Mouse (Mus musculus): ENCODE results near the gene Ksr1. TPM values are rescaled to one million over a fixed set of nuclear protein-coding genes. Genes with fewer than 3 reads are reported as not detected.

Gene Ksr1
- polyA plus RNA-seq, 1 experiment from 2014 or later, result 8.6 TPM

- H3K9ac ChIP-seq (replicated peaks; ENCODE audit: low read depth, low read length), result no peak overlapping the region
- WGBS, result 90% methylated on average over 11 of the region's 11 CpGs
- no peak for ATAC-seq (ENCODE audit: low read depth)
- H3K4me2 ChIP-seq (ENCODE audit: low read depth, low read length), result no peak overlapping the region
- no peaks in the 10 kb centered on the region for H3K4me1 ChIP-seq (ENCODE audit: control insufficient read depth, insufficient read depth, low read length)
- H3K9me3 ChIP-seq (ENCODE audit: control insufficient read depth, low read length), result no peaks in the 10 kb centered on the region
- H3K27me3 ChIP-seq (ENCODE audit: control insufficient read depth, insufficient read depth, low read length), result no peaks in the 10 kb centered on the region
- H3K4me3 ChIP-seq (ENCODE audit: low read depth, low read length), result no peak overlapping the region
- no peak overlapping the region for H3K27ac ChIP-seq (ENCODE audit: low read depth, low read length)
- H3K36me3 ChIP-seq (ENCODE audit: control insufficient read depth, insufficient read depth, low read length), result no peaks in the 10 kb centered on the region
Measured at GRCm38 (mm10) chr11:79107934-79108333, 38.3 kb downstream of the Ksr1 start.

DNA sequence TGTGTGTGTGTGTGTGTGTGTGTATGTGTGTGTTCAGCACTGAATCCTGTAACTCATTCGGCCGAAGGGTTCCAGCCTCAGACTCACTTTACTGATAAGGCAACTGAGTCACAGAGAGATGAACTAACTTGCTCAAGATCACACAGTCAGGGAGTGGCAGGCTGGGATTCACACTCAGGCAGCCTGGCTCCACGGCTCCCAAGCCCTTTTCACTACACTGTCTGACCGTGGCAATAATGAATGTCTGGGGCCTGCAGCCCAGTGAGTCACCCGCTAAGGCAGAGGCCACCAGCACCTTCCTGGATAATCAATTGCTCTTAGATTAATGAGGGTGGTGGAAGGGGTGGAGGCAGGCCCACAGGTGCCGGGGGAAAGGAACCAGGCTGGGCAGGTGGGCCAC is 41.2 kb downstream of the Ksr1 start:
- no peaks in the 10 kb centered on the region for H3K9me3 ChIP-seq (ENCODE audit: control insufficient read depth, low read length)
- ATAC-seq (ENCODE audit: low read depth), result no peak
- no peaks in the 10 kb centered on the region for H3K36me3 ChIP-seq (ENCODE audit: control insufficient read depth, insufficient read depth, low read length)
- no peaks in the 10 kb centered on the region for H3K27me3 ChIP-seq (ENCODE audit: control insufficient read depth, insufficient read depth, low read length)
- no peak overlapping the region for H3K4me3 ChIP-seq (ENCODE audit: low read depth, low read length)
- H3K4me1 ChIP-seq (ENCODE audit: control insufficient read depth, insufficient read depth, low read length), result no peaks in the 10 kb centered on the region
- no peak overlapping the region for H3K4me2 ChIP-seq (ENCODE audit: low read depth, low read length)
- H3K9ac ChIP-seq (replicated peaks; ENCODE audit: low read depth, low read length), result no peak overlapping the region
- H3K27ac ChIP-seq (ENCODE audit: low read depth, low read length), result no peak overlapping the region
- WGBS, result 80% methylated on average over 6 of the region's 6 CpGs

DNA sequence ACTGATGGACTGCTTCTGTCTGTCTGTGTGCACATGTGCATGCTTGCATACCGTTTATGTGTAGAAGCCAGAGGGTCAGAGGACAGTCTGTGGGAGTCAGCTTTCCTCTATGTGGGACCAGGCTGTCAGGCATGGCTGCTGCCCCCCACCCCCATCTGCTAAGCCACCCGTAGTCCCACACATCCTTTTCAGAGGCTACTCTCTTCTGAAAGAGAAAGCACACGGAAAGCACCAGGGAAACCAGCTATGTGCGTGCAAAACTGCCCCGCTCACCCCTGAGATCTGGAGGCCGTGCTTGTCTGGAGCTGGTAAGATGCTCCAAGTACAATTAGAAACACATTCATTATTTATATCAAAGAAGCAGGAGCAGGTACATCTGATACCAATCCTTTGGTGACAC is 41.7 kb downstream of the Ksr1 start:
- H3K27ac ChIP-seq (ENCODE audit: low read depth, low read length), result no peak overlapping the region
- no peak overlapping the region for H3K9ac ChIP-seq (replicated peaks; ENCODE audit: low read depth, low read length)
- no peaks in the 10 kb centered on the region for H3K9me3 ChIP-seq (ENCODE audit: control insufficient read depth, low read length)
- no peak overlapping the region for H3K4me2 ChIP-seq (ENCODE audit: low read depth, low read length)
- no peaks in the 10 kb centered on the region for H3K27me3 ChIP-seq (ENCODE audit: control insufficient read depth, insufficient read depth, low read length)
- no peaks in the 10 kb centered on the region for H3K36me3 ChIP-seq (ENCODE audit: control insufficient read depth, insufficient read depth, low read length)
- ATAC-seq (ENCODE audit: low read depth), result no peak
- WGBS, result 77% methylated on average over 6 of the region's 6 CpGs
- H3K4me3 ChIP-seq (ENCODE audit: low read depth, low read length), result no peak overlapping the region
- H3K4me1 ChIP-seq (ENCODE audit: control insufficient read depth, insufficient read depth, low read length), result 0 out of 2 replicates have a peak, but pooled peaks cover under 1% of the 10 kb centered on the region

GRCm38 (mm10) chr11:79104096-79104495 is 42.1 kb downstream of the Ksr1 start:
- 92% methylated on average over 11 of the region's 11 CpGs for WGBS
- H3K36me3 ChIP-seq (ENCODE audit: control insufficient read depth, insufficient read depth, low read length), result no peaks in the 10 kb centered on the region
- H3K4me3 ChIP-seq (ENCODE audit: low read depth, low read length), result no peak overlapping the region
- no peaks in the 10 kb centered on the region for H3K27me3 ChIP-seq (ENCODE audit: control insufficient read depth, insufficient read depth, low read length)
- H3K27ac ChIP-seq (ENCODE audit: low read depth, low read length), result no peak overlapping the region
- ATAC-seq (ENCODE audit: low read depth), result no peak
- no peak overlapping the region for H3K4me2 ChIP-seq (ENCODE audit: low read depth, low read length)
- H3K9me3 ChIP-seq (ENCODE audit: control insufficient read depth, low read length), result no peaks in the 10 kb centered on the region
- H3K9ac ChIP-seq (replicated peaks; ENCODE audit: low read depth, low read length), result no peak overlapping the region
- 0 out of 2 replicates have a peak, but pooled peaks cover 5% of the 10 kb centered on the region for H3K4me1 ChIP-seq (ENCODE audit: control insufficient read depth, insufficient read depth, low read length)

- Histone ChIP-seq H3K9ac (replicated peaks; ENCODE audit: low read depth, low read length) (no peak overlapping the region), H3K4me1 (ENCODE audit: control insufficient read depth, insufficient read depth, low read length) (0 out of 2 replicates have a peak, but pooled peaks cover 5% of the 10 kb centered on the region), H3K36me3 (ENCODE audit: control insufficient read depth, insufficient read depth, low read length) (no peaks in the 10 kb centered on the region), H3K4me2 (ENCODE audit: low read depth, low read length) (no peak overlapping the region), H3K27ac (ENCODE audit: low read depth, low read length) (no peak overlapping the region), H3K27me3 (ENCODE audit: control insufficient read depth, insufficient read depth, low read length) (no peaks in the 10 kb centered on the region), H3K4me3 (ENCODE audit: low read depth, low read length) (no peak overlapping the region), H3K9me3 (ENCODE audit: control insufficient read depth, low read length) (no peaks in the 10 kb centered on the region)
- ATAC-seq (ENCODE audit: low read depth), result no peak
- WGBS, result 71% methylated on average over 5 of the region's 5 CpGs
Measured at GRCm38 (mm10) chr11:79103461-79103869, 42.7 kb downstream of the Ksr1 start.

DNA sequence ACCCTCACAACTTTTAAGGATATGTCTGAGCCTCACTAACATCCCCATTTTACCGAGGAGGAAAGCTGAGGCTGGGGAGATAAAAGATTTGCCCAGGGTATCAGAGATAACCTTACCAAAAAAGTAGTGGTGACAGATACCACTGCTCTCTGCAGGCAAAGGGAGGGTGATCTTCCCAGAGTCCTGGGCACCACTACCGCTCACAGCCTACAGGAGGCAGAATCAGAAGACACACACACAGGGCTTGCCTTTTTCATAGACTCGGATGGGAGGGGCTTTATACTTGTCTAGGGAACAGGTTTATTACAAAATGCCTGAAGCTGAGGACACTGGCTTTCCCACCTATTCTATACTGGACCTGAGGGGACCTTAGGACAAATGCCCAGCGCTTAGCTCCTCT is 43.9 kb downstream of the Ksr1 start:
- ATAC-seq (ENCODE audit: low read depth), result no peak
- H3K4me1 ChIP-seq (ENCODE audit: control insufficient read depth, insufficient read depth, low read length), result 0 out of 2 replicates have a peak, but pooled peaks cover 5% of the 10 kb centered on the region
- H3K4me2 ChIP-seq (ENCODE audit: low read depth, low read length), result no peak overlapping the region
- no peaks in the 10 kb centered on the region for H3K9me3 ChIP-seq (ENCODE audit: control insufficient read depth, low read length)
- no peak overlapping the region for H3K9ac ChIP-seq (replicated peaks; ENCODE audit: low read depth, low read length)
- no peak overlapping the region for H3K4me3 ChIP-seq (ENCODE audit: low read depth, low read length)
- no peaks in the 10 kb centered on the region for H3K27me3 ChIP-seq (ENCODE audit: control insufficient read depth, insufficient read depth, low read length)
- no peaks in the 10 kb centered on the region for H3K36me3 ChIP-seq (ENCODE audit: control insufficient read depth, insufficient read depth, low read length)
- H3K27ac ChIP-seq (ENCODE audit: low read depth, low read length), result no peak overlapping the region
- 71% methylated on average over 4 of the region's 4 CpGs for WGBS

- Histone ChIP-seq H3K4me2 (ENCODE audit: low read depth, low read length) (no peak overlapping the region), H3K36me3 (ENCODE audit: control insufficient read depth, insufficient read depth, low read length) (no peaks in the 10 kb centered on the region), H3K9me3 (ENCODE audit: control insufficient read depth, low read length) (no peaks in the 10 kb centered on the region), H3K4me3 (ENCODE audit: low read depth, low read length) (no peak overlapping the region), H3K27me3 (ENCODE audit: control insufficient read depth, insufficient read depth, low read length) (no peaks in the 10 kb centered on the region), H3K9ac (replicated peaks; ENCODE audit: low read depth, low read length) (no peak overlapping the region), H3K4me1 (ENCODE audit: control insufficient read depth, insufficient read depth, low read length) (0 out of 2 replicates have a peak, but pooled peaks cover 5% of the 10 kb centered on the region), H3K27ac (ENCODE audit: low read depth, low read length) (no peak overlapping the region)
- WGBS, result 94% methylated on average over 6 of the region's 6 CpGs
- no peak for ATAC-seq (ENCODE audit: low read depth)
Measured at GRCm38 (mm10) chr11:79101568-79101967, 44.6 kb downstream of the Ksr1 start.

- 40% methylated on average over 8 of the region's 8 CpGs for WGBS
Measured at GRCm38 (mm10) chr11:79099032-79099431, 47.2 kb downstream of the Ksr1 start.

DNA sequence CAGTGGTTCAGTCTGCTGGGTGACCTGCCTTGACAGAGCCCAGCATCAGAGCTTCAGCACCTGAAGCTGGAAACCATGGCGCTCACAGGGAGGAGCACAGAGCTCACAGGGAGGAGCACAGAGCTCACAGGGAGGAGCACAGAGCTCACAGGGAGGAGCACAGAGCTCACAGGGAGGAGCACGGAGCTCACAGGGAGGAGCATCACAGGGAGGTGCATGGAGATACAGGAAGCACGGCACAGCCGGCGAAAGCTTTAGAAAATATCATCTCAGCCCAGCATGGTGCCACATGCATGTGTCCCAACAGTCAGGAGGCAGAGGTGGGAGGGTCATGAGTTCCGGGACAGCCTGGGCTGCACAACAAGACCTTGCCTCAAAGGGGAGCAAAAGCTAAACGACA is 48.5 kb downstream of the Ksr1 start:
- Histone ChIP-seq H3K9ac (replicated peaks; ENCODE audit: low read depth, low read length) (no peak overlapping the region), H3K27me3 (ENCODE audit: control insufficient read depth, insufficient read depth, low read length) (no peaks in the 10 kb centered on the region), H3K36me3 (ENCODE audit: control insufficient read depth, insufficient read depth, low read length) (no peaks in the 10 kb centered on the region), H3K9me3 (ENCODE audit: control insufficient read depth, low read length) (no peaks in the 10 kb centered on the region), H3K4me1 (ENCODE audit: control insufficient read depth, insufficient read depth, low read length) (peaks cover 15% of the 10 kb centered on the region; the same call in 1 of the 2 replicates), H3K27ac (ENCODE audit: low read depth, low read length) (no peak overlapping the region), H3K4me3 (ENCODE audit: low read depth, low read length) (no peak overlapping the region), H3K4me2 (ENCODE audit: low read depth, low read length) (no peak overlapping the region)
- 84% methylated on average over 7 of the region's 7 CpGs for WGBS
- no peak for ATAC-seq (ENCODE audit: low read depth)

More at GRCm38 (mm10) chr11:79099032-79099431, 47.2 kb downstream of the Ksr1 start:
- H3K27me3 ChIP-seq (ENCODE audit: control insufficient read depth, insufficient read depth, low read length), result no peaks in the 10 kb centered on the region
- H3K27ac ChIP-seq (ENCODE audit: low read depth, low read length), result no peak overlapping the region
- H3K9me3 ChIP-seq (ENCODE audit: control insufficient read depth, low read length), result no peaks in the 10 kb centered on the region
- H3K36me3 ChIP-seq (ENCODE audit: control insufficient read depth, insufficient read depth, low read length), result no peaks in the 10 kb centered on the region
- no peak overlapping the region for H3K4me2 ChIP-seq (ENCODE audit: low read depth, low read length)
- no peak overlapping the region for H3K4me3 ChIP-seq (ENCODE audit: low read depth, low read length)
- H3K9ac ChIP-seq (replicated peaks; ENCODE audit: low read depth, low read length), result no peak overlapping the region
- H3K4me1 ChIP-seq (ENCODE audit: control insufficient read depth, insufficient read depth, low read length), result peaks cover 15% of the 10 kb centered on the region; the same call in 1 of the 2 replicates
- ATAC-seq (ENCODE audit: low read depth), result no peak

All from neural tube, embryonic 14.5 days (tissue).